In genomic region chr5:106757436-106757835, GRCm38 (mm10) we compare ENCODE assay signal across 8 mouse cellular contexts.
DNase-seq lines count a peak whose midpoint lies in the region; ATAC-seq and TF ChIP-seq lines count a peak whose summit lies in the region.

No protein-coding gene starts in this region.

- no peaks in the 10 kb centered on the region for H3K36me3 ChIP-seq in hindbrain, embryonic 14.5 days (replicated peaks; ENCODE audit: control insufficient read depth, insufficient read depth)
- no peaks in the 10 kb centered on the region for H3K36me3 ChIP-seq in midbrain, embryonic 14.5 days (ENCODE audit: control insufficient read depth, insufficient read depth, low read length)
- H3K36me3 ChIP-seq in heart, adult 2 months (ENCODE audit: control insufficient read depth, insufficient read depth, low read length), result no peaks in the 10 kb centered on the region

- TF ChIP-seq CTCF in heart, adult 2 months (IDR thresholded peaks at IDR 0.05), result no peak

- TF ChIP-seq POLR2A in heart, adult 2 months (IDR thresholded peaks at IDR 0.05; ENCODE audit: insufficient read depth, low read depth, low read length), result no peak

- ATAC-seq in hindbrain, embryonic 14.5 days (ENCODE audit: low FRiP score), result peak; percentile 46; the same call in 1 of the 2 replicates
- ATAC-seq in midbrain, embryonic 14.5 days (ENCODE audit: low FRiP score, low TSS enrichment), result peak; percentile 60; the same call in 1 of the 2 replicates

- intact Hi-C loops in left cerebral cortex, postnatal 10 days (cut with DNase I), result no loop called here
- intact Hi-C loops in heart, adult 2 months (cut with DNase I), result no loop called here

- no peak for TF ChIP-seq EP300 in heart, adult 2 months (IDR thresholded peaks at IDR 0.05; ENCODE audit: insufficient read depth, low read depth, low read length)

- H3K27ac ChIP-seq in hindbrain, embryonic 14.5 days, result no peak overlapping the region
- H3K27ac ChIP-seq in midbrain, embryonic 14.5 days (replicated peaks; ENCODE audit: low read depth, low read length), result no peak overlapping the region; the same call in 1 of the 2 replicates
- H3K27ac ChIP-seq in heart, adult 2 months, result no peak overlapping the region

- WGBS in hindbrain, embryonic 14.5 days, result 1% methylated on average over 14 of the region's 14 CpGs
- under 1% methylated on average over 14 of the region's 14 CpGs for WGBS in midbrain, embryonic 14.5 days
- 6% methylated on average over 14 of the region's 14 CpGs for WGBS in heart, adult 2 months

- H3K4me1 ChIP-seq in hindbrain, embryonic 14.5 days (replicated peaks; ENCODE audit: control insufficient read depth, insufficient read depth, low read length), result peaks cover 13% of the 10 kb centered on the region
- peaks cover 13% of the 10 kb centered on the region for H3K4me1 ChIP-seq in midbrain, embryonic 14.5 days (ENCODE audit: control insufficient read depth, insufficient read depth, low read length)
- no peaks in the 10 kb centered on the region for H3K4me1 ChIP-seq in heart, adult 2 months (ENCODE audit: control insufficient read depth, insufficient read depth, low read length)

- no peaks in the 10 kb centered on the region for H3K9me3 ChIP-seq in hindbrain, embryonic 14.5 days (ENCODE audit: control insufficient read depth, low read length)
- H3K9me3 ChIP-seq in midbrain, embryonic 14.5 days (ENCODE audit: control insufficient read depth, low read length), result no peaks in the 10 kb centered on the region

- H3K4me3 ChIP-seq in hindbrain, embryonic 14.5 days (replicated peaks; ENCODE audit: low read length), result peak overlapping the region; percentile 22
- H3K4me3 ChIP-seq in midbrain, embryonic 14.5 days (replicated peaks; ENCODE audit: low read depth, low read length), result peak overlapping the region; percentile 22
- no peak overlapping the region for H3K4me3 ChIP-seq in heart, adult 2 months

- DNase-seq in right cerebral cortex, postnatal 4 days, result peak; percentile 11
- no peak for DNase-seq in right cerebral cortex, adult 2 months (ENCODE audit: low spot score in 2 of 2)
- no peak for DNase-seq in hindbrain, embryonic 14.5 days (ENCODE audit: low spot score)
- DNase-seq in midbrain, embryonic 14.5 days, result peak; percentile 50
- DNase-seq in left cerebral cortex, postnatal 10 days (ENCODE audit: extremely low spot score in 1 of 2, low spot score in 2 of 2), result no peak
- DNase-seq in kidney, postnatal 36 days, result no peak
- DNase-seq in urinary bladder, postnatal 25 days (ENCODE audit: low spot score), result no peak
- DNase-seq in heart, adult 2 months, result no peak

- no peaks in the 10 kb centered on the region for H3K79me2 ChIP-seq in heart, adult 2 months (replicated peaks; ENCODE audit: control insufficient read depth, insufficient read depth, low read length)

- H3K27me3 ChIP-seq in hindbrain, embryonic 14.5 days (ENCODE audit: control insufficient read depth, insufficient read depth, low read length), result peaks cover 22% of the 10 kb centered on the region
- no peaks in the 10 kb centered on the region for H3K27me3 ChIP-seq in midbrain, embryonic 14.5 days (ENCODE audit: control insufficient read depth, insufficient read depth, low read length)
- H3K27me3 ChIP-seq in heart, adult 2 months (ENCODE audit: control insufficient read depth, insufficient read depth, low read length), result no peaks in the 10 kb centered on the region

- H3K9ac ChIP-seq in hindbrain, embryonic 14.5 days, result 0 out of 2 replicates have a peak overlapping the region, but pooled peaks have one; percentile 5
- H3K9ac ChIP-seq in midbrain, embryonic 14.5 days (replicated peaks; ENCODE audit: low read length), result peak overlapping the region; percentile 29; the same call in 1 of the 2 replicates
- no peak overlapping the region for H3K9ac ChIP-seq in heart, adult 2 months (ENCODE audit: low read depth, low read length)

- H3K4me2 ChIP-seq in hindbrain, embryonic 14.5 days (replicated peaks), result peak overlapping the region; percentile 50
- peak overlapping the region; percentile 59 for H3K4me2 ChIP-seq in midbrain, embryonic 14.5 days (ENCODE audit: low read length)

Comparison
In these comparisons a context has a peak if more than half of its experiments do, and no peak if none do; other contexts are left out.
1. DNase-seq: peak in right cerebral cortex, postnatal 4 days (single experiment) and midbrain, embryonic 14.5 days (single experiment); none in right cerebral cortex, adult 2 months (0 of 2), hindbrain, embryonic 14.5 days (single experiment), left cerebral cortex, postnatal 10 days (0 of 2), kidney, postnatal 36 days (0 of 2), urinary bladder, postnatal 25 days (single experiment) and heart, adult 2 months (0 of 2).